Mouse (Mus musculus) heart, adult 2 months (tissue): ENCODE measurements around the gene Katnb1.

ENCODE experiments used
- CTCF ChIP-seq: fragments of 200-600 bp; IDR thresholded peaks from 2 replicates; pipeline ENCODE4 v1.8.1; 2022; ENCODE audit warnings: antibody characterized with exemption, mild to moderate bottlenecking, moderate library complexity
- POLR2A ChIP-seq: fragments of 200-500 bp; IDR thresholded peaks from 2 replicates; pipeline ENCODE4 v1.6.1; 2011; ENCODE audit warnings: mild to moderate bottlenecking, low read depth, low read length, control low read depth; ENCODE audit not compliant: insufficient read depth

DNA sequence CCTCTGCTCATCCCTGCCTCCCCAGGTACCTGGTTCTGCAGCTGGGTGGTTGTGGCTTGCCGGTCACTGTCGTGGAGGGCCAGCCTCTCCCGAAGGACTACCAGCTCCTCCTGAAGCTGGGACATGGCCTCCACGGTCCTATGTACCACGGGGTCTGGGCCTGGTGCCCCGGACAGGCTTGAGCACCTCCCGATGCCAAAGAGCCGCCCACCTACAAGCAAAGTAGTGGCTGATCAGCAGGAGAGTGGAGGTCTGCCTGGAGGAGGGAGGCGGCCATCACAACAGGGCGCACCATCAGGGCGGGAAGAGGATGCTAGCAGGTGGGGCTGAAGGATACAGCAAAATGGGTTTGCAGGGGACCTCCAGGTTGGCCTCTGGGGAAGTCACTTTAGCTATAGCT, 45.5 kb downstream of the Katnb1 start:
- TF ChIP-seq POLR2A (no peak), CTCF (no peak)
